8 mouse cellular contexts compared by ENCODE assay signal in the genomic region with DNA sequence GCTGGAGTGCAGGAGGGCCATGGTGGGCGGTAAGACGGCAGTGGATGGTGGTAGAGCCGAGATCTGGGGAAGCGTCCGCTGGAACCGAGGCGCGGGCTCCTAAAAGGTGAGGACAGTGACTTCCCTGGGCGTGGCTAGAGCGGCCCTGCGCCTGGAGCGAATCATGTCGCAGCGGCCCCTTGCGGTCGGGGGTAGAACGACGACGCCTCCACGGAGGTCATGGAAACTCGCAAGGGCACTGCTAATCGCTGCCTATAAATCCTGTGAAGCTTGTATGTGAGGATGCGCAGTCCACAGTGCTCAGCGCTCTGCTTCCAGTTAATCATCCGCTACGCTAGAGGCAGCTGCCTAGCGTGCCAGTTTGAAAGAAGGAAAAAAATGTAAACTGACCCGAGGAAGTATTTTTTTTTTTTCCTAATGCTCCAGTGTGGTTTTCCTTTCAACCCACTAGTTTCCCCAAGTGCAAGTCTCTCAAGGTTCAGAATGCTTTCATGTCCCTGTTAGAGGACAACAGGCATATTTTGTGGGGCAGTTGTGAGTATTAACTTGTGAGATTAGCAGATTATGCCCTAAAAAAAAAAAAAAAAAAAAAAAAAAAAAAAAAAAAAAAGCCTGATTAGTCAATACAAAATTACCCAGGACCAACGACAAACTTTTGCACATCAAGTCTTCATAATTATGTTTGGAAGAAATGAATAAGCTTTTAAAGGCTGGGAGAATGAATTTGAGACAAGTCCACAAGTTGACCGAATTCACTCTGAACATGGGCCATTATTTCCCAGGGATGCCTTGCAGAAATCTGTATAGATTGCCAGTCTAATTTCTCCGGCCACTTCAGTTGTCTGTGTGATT. TPM values are rescaled to one million over a fixed set of nuclear protein-coding genes. Genes with fewer than 3 reads are reported as not detected.
DNase-seq lines count a peak whose midpoint lies in the region; ATAC-seq and TF ChIP-seq lines count a peak whose summit lies in the region.

Gene Got2 (minus strand): TSS at position 263 of the 852 bp plus-strand sequence.

- TF ChIP-seq CTCF in lung, adult 2 months (IDR thresholded peaks at IDR 0.05; ENCODE audit: insufficient read depth, low read length): peak; percentile 71

- TF ChIP-seq POLR2A in lung, adult 2 months (IDR thresholded peaks at IDR 0.05; ENCODE audit: borderline replicate concordance, extremely low read depth, low read depth, low read length): peak; percentile 35; the same call in 1 of the 2 replicates

- peak within 1 kb of the TSS; percentile 75 for H3K9ac ChIP-seq in forebrain, embryonic 15.5 days (replicated peaks)

- H3K36me3 ChIP-seq in forebrain, embryonic 15.5 days: no peaks in the 10 kb centered on the region

- H3K4me3 ChIP-seq in forebrain, embryonic 15.5 days: peak within 1 kb of the TSS; percentile 100
- peak within 1 kb of the TSS; percentile 77 for H3K4me3 ChIP-seq in lung, adult 2 months (replicated peaks; ENCODE audit: extremely low read depth, low read depth, low read length)

- H3K9me3 ChIP-seq in forebrain, embryonic 15.5 days: no peaks in the 10 kb centered on the region

- DNase-seq in ES-CJ7 (ENCODE audit: low read depth, low spot score): peak; percentile 99
- peak; percentile 90 for DNase-seq in cerebellum, adult 11 months
- DNase-seq in heart, postnatal 25 days (ENCODE audit: low spot score): peak; percentile 67
- peak; percentile 85 to 94 for DNase-seq in layer of hippocampus, adult 18-20 months (ENCODE audit: low spot score in 2 of 2)
- peak; percentile 91 for DNase-seq in lung, adult 2 months
- peak; percentile 75 to 78 for DNase-seq in thymus, adult 18-20 months

- H3K4me2 ChIP-seq in forebrain, embryonic 15.5 days (replicated peaks): peak within 1 kb of the TSS; percentile 85

- intact Hi-C loops in heart, postnatal 25 days (cut with DNase I): loop anchor here (5.0 kb wide), 2 partner anchors 36 to 81 kb away; partner anchors contain the start of genes Cnot1 and Slc38a7

- peak; percentile 86 for ATAC-seq in forebrain, embryonic 15.5 days (replicated peaks)
- ATAC-seq in neutrophil, adult 5-6 weeks (ENCODE audit: extremely low read depth, insufficient number of reproducible peaks, low FRiP score, poor library complexity, severe bottlenecking): peak; percentile 90

- peaks cover 23% of the 10 kb centered on the region for H3K4me1 ChIP-seq in forebrain, embryonic 15.5 days
- H3K4me1 ChIP-seq in lung, adult 2 months (ENCODE audit: control insufficient read depth, insufficient read depth, low read length): peaks cover 6% of the 10 kb centered on the region

- H3K27ac ChIP-seq in forebrain, embryonic 15.5 days (replicated peaks): peak within 1 kb of the TSS; percentile 77

- 7% methylated on average over 31 of the region's 31 CpGs for WGBS in forebrain, embryonic 15.5 days
- 8% methylated on average over 31 of the region's 31 CpGs for WGBS in lung, adult 2 months

- H3K27me3 ChIP-seq in forebrain, embryonic 15.5 days: no peaks in the 10 kb centered on the region

RNA-seq across cellular contexts. Expression of gene Got2, which starts in this region (rescaled TPM):
- polyA plus RNA-seq in forebrain, embryonic 15.5 days (2015; fragmentation: Nextera tagmentation; extraction: Ambion mirVana): 156 and 160 TPM in 2 replicates
- total RNA-seq in heart, postnatal 25 days (2021): 100 to 1,000 TPM; 828 to 869 TPM
- 100 to 1,000 TPM; 231 to 234 TPM for total RNA-seq in layer of hippocampus, adult 18-20 months (2021)
- polyA plus RNA-seq in lung, adult 2 months (2012; rRNA removed): 51.4 and 70.8 TPM in 2 replicates
- total RNA-seq in neutrophil, adult 5-6 weeks (2017): 55.4 and 55.7 TPM in 2 replicates

Comparison
In these comparisons a context has a peak if more than half of its experiments do, and no peak if none do; other contexts are left out.
1. Peak in every context shown above with its lines: DNase-seq, ATAC-seq, H3K4me3 ChIP-seq and H3K27ac ChIP-seq.